Mouse (Mus musculus) Patski (cell line): ENCODE data around the gene Tarbp1. TPM values are rescaled to one million over a fixed set of nuclear protein-coding genes. Genes with fewer than 3 reads are reported as not detected.

Source experiments
- ATAC-seq: fragments of 100-300 bp; one replicate; pipeline ENCODE4 v1.8.0; 2021
- CTCF ChIA-PET: fragments of 350-600 bp; sonication (Branson Sonifier 250); formaldehyde crosslinking; loops from one replicate; lab custom pipeline; 2022; ENCODE audit warnings: inconsistent platforms; lab: Charles Lee
- POLR2A ChIA-PET: fragments of 350-600 bp; sonication (Branson Sonifier 250); formaldehyde crosslinking; loops from one replicate; lab custom pipeline; 2022; ENCODE audit warnings: antibody characterized with exemption, inconsistent platforms; lab: Charles Lee
- DNase-seq: peaks from one replicate; pipeline ENCODE4 v3.0.0-alpha.2; 2011; ENCODE audit warnings: low read depth, low spot score
- H3K27me3 ChIP-seq: fragments of 371-371 bp; one replicate; pipeline ENCODE4 v1.5.1; 2021
- CTCF ChIP-seq: fragments of 100-300 bp; IDR thresholded peaks from one replicate; pipeline ENCODE4 v1.5.1; 2021
- in situ Hi-C: fragments of 300-500 bp; cut with MboI; formaldehyde crosslinking; loops from 3 replicates; pipeline ENCODE4 v1.11.1; 2018; ENCODE audit warnings: low pct_unique_long_range_greater_than_20kb, mixed read lengths
- polyA plus RNA-seq: library from polyadenylated mRNA; unstranded; gene quantifications from one replicate; pipeline ENCODE4 v1.2.3, GENCODE M21; 2021

Gene Tarbp1
- polyA plus RNA-seq, 1 experiment from 2014 or later, result 8.7 TPM

DNA sequence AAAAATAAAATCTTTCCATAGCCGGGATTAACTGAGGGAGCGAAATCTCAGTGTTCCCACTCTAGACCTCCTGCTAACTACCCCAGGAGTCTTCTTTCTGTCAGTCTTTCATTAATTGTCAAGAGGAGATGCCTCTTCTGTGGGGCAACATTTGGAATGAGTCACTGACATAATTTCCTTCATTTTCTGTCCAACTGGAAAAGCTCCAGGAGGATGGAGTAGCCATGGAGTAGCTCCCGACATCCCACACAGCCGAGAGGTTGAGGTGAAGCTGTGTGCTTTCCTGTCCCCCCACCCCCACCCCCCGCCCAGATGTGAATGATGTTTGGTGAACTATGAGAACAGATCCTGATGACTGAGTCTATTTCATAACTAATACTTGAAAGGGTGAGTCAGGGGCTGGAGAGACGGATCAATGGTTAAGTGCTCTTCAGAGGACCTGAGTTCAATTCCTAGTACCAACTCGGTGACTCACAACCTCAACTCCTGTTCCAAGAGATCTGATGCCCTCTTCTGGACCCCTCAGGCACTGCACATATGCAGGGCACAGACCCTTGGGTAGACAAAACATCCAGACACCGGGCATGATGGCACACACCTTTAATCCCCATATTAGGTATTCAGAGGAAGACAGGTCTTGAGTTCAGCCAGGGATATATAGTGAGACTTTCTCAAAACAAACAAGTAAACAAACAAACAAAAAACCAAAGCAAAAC lies 34.2 kb upstream of the Tarbp1 start:
- CTCF ChIA-PET, result interaction anchor here (1.5 to 2.1 kb wide), 2 partner anchors 17 to 21 kb away, joined by 4 to 6 read pairs; no protein-coding TSS in a partner anchor

DNA sequence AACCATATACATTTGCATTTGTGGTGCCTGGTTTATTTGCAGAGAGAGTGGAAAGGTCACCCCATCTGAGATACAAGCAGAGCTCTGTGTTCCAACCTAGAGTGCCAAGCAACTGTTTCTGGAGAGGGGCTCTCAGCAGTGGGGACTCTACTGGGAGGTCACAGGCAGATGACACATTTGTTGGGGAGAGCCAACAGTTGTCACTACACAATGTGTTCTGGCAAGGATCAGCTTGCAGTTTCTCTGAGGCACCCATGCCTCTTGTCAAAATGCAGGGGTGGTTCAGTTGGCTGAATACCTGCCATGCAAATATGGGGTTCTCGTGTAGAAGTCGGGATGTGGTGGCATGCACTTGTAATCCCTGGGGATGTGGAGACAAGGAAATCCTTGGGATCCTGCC lies 33.4 kb upstream of the Tarbp1 start:
- CTCF ChIA-PET, result interaction anchor here (1.5 to 2.1 kb wide), 3 partner anchors 9 to 21 kb away, joined by 4 to 6 read pairs (median 4); no protein-coding TSS in a partner anchor
- no peak for DNase-seq
- TF ChIP-seq CTCF, result no peak
- no peaks in the 10 kb centered on the region for H3K27me3 ChIP-seq
- in situ Hi-C loops, result no loop called here
- no peak for ATAC-seq
- POLR2A ChIA-PET, result no interaction called here

More for the DNA sequence above, 34.2 kb upstream of the Tarbp1 start:
- no peaks in the 10 kb centered on the region for H3K27me3 ChIP-seq
- no peak for ATAC-seq
- DNase-seq, result no peak
- peak; percentile 36 for TF ChIP-seq CTCF
- POLR2A ChIA-PET, result no interaction called here
- in situ Hi-C loops, result no loop called here

DNA sequence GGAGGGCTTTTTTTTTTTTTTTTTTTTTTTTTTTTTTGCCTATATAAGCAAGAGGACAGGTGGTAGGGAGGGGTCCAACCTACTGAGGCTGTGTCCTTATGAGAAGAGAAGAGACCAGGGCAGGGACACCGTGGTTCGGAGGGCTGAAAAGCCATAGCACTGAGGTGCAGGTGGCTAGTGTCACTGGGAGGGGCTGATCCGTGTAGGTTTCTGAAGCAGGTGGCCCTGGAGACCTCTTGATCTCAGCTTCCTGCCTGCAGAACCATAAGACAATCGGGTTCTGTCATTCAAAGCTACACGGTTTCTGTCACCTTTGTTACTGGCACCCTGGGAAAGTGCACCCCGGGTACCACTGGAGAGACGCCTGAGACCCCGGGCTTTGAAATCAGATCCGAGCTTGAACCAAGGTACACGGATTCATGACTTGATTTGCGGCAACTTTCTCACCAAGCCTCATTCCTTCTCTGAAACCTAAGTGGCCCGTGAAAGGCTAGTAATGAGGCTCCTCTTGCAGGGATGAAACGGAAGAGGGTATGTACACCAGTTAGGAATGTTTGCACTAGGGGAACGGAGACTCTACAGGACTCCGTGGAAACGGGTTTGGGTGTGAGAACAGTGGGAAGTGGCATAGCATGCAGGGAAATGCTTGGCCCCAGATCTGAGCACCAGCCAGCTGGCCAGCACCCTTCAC lies 29.8 kb upstream of the Tarbp1 start:
- POLR2A ChIA-PET, result no interaction called here
- in situ Hi-C loops, result no loop called here
- ATAC-seq, result no peak
- CTCF ChIA-PET, result interaction anchor here (1.7 kb wide), 1 partner anchor 12 kb away, joined by 6 read pairs; no protein-coding TSS in a partner anchor
- H3K27me3 ChIP-seq, result no peaks in the 10 kb centered on the region
- TF ChIP-seq CTCF, result no peak
- no peak for DNase-seq

DNA sequence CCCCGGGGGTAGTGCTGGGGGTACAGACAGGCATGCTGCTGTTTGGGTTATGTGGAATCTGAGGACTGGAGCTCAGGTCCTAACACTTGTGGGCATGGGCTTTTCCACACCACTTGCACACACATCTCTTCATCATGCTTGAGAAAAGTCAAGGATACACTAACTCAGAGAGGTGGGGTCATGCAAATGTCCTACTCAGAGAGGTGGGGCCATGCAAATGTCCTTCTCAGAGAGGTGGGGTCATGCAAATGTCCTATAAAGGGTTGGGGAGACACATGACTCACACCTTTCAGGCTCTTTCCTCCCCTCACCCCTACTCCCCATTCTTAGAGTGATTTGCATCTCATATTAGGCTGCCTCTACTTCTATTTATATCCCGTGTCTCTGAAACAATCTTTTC lies 27.9 kb upstream of the Tarbp1 start:
- no peaks in the 10 kb centered on the region for H3K27me3 ChIP-seq
- POLR2A ChIA-PET, result no interaction called here
- no peak for ATAC-seq
- no peak for DNase-seq
- TF ChIP-seq CTCF, result no peak
- in situ Hi-C loops, result no loop called here
- CTCF ChIA-PET, result interaction anchor here (0.6 kb wide), 1 partner anchor 18 kb away, joined by 3 read pairs; no protein-coding TSS in a partner anchor

DNA sequence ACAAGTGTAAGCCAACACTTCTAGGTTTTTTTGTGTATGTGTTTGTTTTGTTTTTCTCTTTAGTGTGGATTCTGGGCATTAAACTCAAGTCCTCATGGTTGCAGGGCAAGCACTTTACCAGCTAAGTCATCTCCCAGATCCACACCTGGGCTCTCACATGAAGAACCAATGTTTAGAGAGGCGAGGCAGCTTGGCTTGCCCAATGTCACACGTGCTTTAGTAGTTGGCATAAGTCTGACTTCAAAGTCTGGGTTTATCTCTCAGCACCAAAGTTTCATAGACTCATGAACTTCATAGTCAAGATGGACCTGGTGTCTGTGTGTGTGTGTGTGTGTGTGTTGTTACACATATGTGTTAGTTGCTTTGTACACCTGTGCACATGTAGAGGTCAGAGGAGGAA lies 24.5 kb upstream of the Tarbp1 start:
- ATAC-seq (no peak), DNase-seq (no peak)
- in situ Hi-C loops, result loop anchor here (5.0 kb wide), 6 partner anchors 38 to 423 kb away; no protein-coding TSS in a partner anchor
- H3K27me3 ChIP-seq, result no peaks in the 10 kb centered on the region
- CTCF ChIA-PET, result interaction anchor here (0.9 to 3.0 kb wide), 5 partner anchors 18 to 422 kb away, joined by 3 to 17 read pairs (median 3); no protein-coding TSS in a partner anchor
- POLR2A ChIA-PET, result interaction anchor here (0.7 to 1.3 kb wide), 2 partner anchors 14 to 86 kb away, joined by 3 read pairs; no protein-coding TSS in a partner anchor
- TF ChIP-seq CTCF, result no peak

DNA sequence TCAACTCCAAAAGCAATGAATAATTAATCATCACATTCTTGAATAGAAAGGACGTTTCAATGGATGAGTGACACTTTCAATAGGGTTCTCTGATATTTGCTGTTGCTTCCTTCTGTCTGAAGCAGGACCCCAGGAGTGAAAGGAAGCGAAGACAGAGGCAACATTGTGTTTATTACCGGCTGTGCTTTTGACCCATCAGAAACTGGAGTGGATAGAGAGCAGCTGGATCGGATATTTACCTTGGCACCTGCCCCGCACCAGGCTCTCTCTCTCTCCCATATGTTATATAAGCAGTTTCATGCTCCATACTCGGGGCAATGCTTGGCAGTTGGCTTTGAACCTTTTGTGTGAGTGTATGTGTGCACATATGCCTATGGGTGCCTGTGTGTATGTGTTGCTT lies 23.6 kb upstream of the Tarbp1 start:
- TF ChIP-seq CTCF, result no peak
- CTCF ChIA-PET, result interaction anchor here (0.9 to 3.0 kb wide), 9 partner anchors 19 to 425 kb away, joined by 3 to 17 read pairs (median 3); no protein-coding TSS in a partner anchor
- no peak for ATAC-seq
- in situ Hi-C loops, result loop anchor here (5.0 kb wide), 6 partner anchors 39 to 424 kb away; no protein-coding TSS in a partner anchor
- DNase-seq, result no peak
- POLR2A ChIA-PET, result interaction anchor here (1.1 to 1.6 kb wide), 4 partner anchors 17 to 96 kb away, joined by 4 to 6 read pairs (median 4); partner anchors contain the start of gene Irf2bp2
- no peaks in the 10 kb centered on the region for H3K27me3 ChIP-seq

DNA sequence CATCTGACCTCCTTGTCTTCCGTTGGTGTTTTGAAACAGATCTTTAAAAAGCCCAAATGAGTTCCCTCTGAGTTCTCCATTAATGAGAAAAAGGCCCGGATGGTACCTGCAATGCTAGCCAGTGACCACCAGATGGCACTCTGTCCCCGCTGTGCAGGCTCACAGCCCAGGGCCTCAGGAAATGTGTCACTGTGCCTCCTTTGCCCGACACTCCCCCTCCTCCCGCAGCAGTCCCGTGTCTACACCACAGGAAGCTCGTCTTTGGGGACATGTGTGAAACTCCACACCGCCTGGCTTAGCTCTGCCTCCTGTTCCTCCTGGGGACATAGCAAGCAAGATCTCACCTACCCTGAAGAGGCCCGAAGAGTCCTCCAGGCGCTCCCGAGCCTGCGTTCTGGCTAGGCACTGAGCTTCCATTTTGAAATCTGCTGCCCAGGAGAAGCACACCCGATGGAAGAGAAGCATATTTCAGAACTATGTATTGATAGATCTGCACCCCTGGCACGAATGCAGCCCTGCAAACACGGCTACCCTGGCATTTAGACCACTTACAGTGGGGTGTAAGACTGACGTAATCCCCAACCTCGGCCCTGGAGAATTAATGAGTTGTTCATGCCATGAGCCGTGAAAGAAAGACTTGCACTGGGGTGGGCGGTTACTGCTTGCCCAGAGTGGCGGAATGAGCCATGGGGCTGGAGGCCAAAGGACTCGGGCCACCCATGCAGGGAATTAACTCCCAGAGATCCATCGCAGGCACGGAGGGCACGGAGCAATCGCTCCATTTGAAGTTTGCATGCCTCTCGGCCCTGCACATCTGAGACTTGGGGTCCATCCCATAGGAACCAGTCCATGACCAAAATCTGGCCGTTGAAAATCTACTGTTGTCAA lies 22.9 kb upstream of the Tarbp1 start:
- peak; percentile 99 for TF ChIP-seq CTCF
- CTCF ChIA-PET, result interaction anchor here (0.6 to 3.0 kb wide), 20 partner anchors 16 to 426 kb away, joined by 3 to 17 read pairs (median 3); partner anchors contain the start of gene Irf2bp2
- H3K27me3 ChIP-seq, result no peaks in the 10 kb centered on the region
- ATAC-seq (peak; percentile 74), DNase-seq (no peak)
- POLR2A ChIA-PET, result interaction anchor here (0.7 to 1.6 kb wide), 6 partner anchors 16 to 239 kb away, joined by 4 to 6 read pairs (median 4); partner anchors contain the start of gene Irf2bp2
- in situ Hi-C loops, result loop anchor here (5.0 kb wide), 6 partner anchors 40 to 425 kb away; no protein-coding TSS in a partner anchor

DNA sequence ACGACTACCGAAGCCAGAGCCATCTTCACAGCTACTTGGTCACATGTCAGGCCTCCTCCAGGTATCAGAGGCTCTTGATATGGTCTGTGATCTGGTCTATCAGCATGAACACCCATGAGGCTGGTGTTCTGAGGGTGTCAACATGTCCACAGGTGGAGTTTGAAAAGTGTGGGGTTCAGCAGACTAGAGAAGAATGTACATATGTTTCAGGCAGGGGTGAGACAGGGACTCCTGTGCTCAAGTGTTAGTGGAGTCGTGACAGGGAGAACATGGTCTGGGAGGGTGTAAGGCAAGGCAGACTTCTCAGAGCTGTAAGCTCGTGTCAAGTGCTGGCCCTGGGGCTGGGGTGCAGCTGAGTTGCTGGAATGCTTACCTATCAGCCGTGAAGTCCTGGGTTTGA lies 22.1 kb upstream of the Tarbp1 start:
- DNase-seq, result no peak
- POLR2A ChIA-PET, result interaction anchor here (1.6 kb wide), 2 partner anchors 40 to 98 kb away, joined by 5 to 6 read pairs; partner anchors contain the start of gene Irf2bp2
- ATAC-seq, result no peak

DNA sequence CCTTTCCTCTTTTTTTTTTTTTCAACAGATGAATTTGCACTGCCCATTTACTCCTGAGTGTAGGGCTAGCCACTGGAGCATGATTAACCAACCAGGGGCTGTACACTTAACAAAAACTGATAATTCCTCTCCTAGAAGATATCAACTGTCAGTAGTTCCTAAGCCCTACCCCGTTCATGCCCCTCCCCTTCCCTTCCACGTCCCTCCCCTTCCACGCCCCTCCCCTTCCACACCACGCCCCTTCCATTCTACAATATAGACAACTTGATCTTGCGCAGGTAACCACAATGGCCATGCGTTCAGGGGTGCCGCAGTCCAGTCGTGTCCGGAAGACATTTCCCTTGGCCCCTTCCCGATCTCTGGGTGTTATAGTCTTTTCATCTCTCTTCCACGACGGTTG lies 20.6 kb upstream of the Tarbp1 start:
- in situ Hi-C loops, result loop anchor here (5.0 kb wide), 6 partner anchors 42 to 427 kb away; no protein-coding TSS in a partner anchor
- no peaks in the 10 kb centered on the region for H3K27me3 ChIP-seq
- no peak for DNase-seq
- ATAC-seq, result no peak
- no peak for TF ChIP-seq CTCF
- POLR2A ChIA-PET, result no interaction called here
- CTCF ChIA-PET, result interaction anchor here (1.2 kb wide), 1 partner anchor 426 kb away, joined by 3 read pairs; no protein-coding TSS in a partner anchor

More for the DNA sequence above, 22.1 kb upstream of the Tarbp1 start:
- CTCF ChIA-PET, result interaction anchor here (0.8 to 3.0 kb wide), 9 partner anchors 43 to 424 kb away, joined by 3 to 17 read pairs (median 3); partner anchors contain the start of gene Irf2bp2
- in situ Hi-C loops, result loop anchor here (5.0 kb wide), 6 partner anchors 40 to 425 kb away; no protein-coding TSS in a partner anchor
- TF ChIP-seq CTCF, result no peak
- H3K27me3 ChIP-seq, result no peaks in the 10 kb centered on the region
